Mouse (Mus musculus) limb, embryonic 13.5 days (tissue): Measurements from ENCODE around the gene Ankrd2. TPM values are rescaled to one million over a fixed set of nuclear protein-coding genes. Genes with fewer than 3 reads are reported as not detected.

Experiments
- ATAC-seq: fragments of 200-750 bp; cut with Nextera tagmentation; 2 replicates; pipeline ENCODE4 v1.8.0; 2017; ENCODE audit warnings: low read depth, moderate number of reproducible peaks, moderate TSS enrichment; ENCODE audit not compliant: low FRiP score
- H3K27ac ChIP-seq: fragments of 300-500 bp; sonication (generic); 2 replicates; pipeline ENCODE4 v1.5.1; 2015; ENCODE audit warnings: inconsistent platforms, mild to moderate bottlenecking, moderate library complexity
- H3K27me3 ChIP-seq: fragments of 300-500 bp; sonication (generic); 2 replicates; pipeline ENCODE4 v1.6.1; 2015; ENCODE audit warnings: mild to moderate bottlenecking, inconsistent platforms
- H3K36me3 ChIP-seq: fragments of 300-500 bp; sonication (generic); 2 replicates; pipeline ENCODE4 v1.6.1; 2015; ENCODE audit warnings: inconsistent platforms, mild to moderate bottlenecking, moderate library complexity
- H3K4me1 ChIP-seq: fragments of 300-500 bp; sonication (generic); 2 replicates; pipeline ENCODE4 v1.6.1; 2015; ENCODE audit warnings: inconsistent platforms
- H3K4me2 ChIP-seq: fragments of 300-500 bp; sonication (generic); replicated peaks from 2 replicates; pipeline ENCODE4 v1.6.1; 2015; ENCODE audit warnings: inconsistent platforms, mild to moderate bottlenecking, moderate library complexity
- H3K4me3 ChIP-seq: fragments of 300-500 bp; sonication (generic); 2 replicates; pipeline ENCODE4 v1.5.1; 2015; ENCODE audit warnings: moderate library complexity, mild to moderate bottlenecking, inconsistent platforms
- H3K9ac ChIP-seq: fragments of 300-500 bp; sonication (generic); 2 replicates; pipeline ENCODE4 v1.6.1; 2015; ENCODE audit warnings: mild to moderate bottlenecking, inconsistent platforms
- H3K9me3 ChIP-seq: fragments of 300-500 bp; sonication (generic); 2 replicates; pipeline ENCODE4 v1.6.1; 2016; ENCODE audit warnings: inconsistent platforms
- WGBS: fragments of 180-500 bp; shearing (Covaris S2); methylation state at CpG from one replicate; pipeline ENCODE4 v1.1.7; 2015; 5-methylcytosine and 5-hydroxymethylcytosine counted together
- polyA plus RNA-seq: library from polyadenylated mRNA; unstranded; fragments of >200 nt; fragmentation: Nextera tagmentation; extraction: Ambion mirVana; gene quantifications from 2 replicates; pipeline ENCODE4 v1.2.1, GENCODE M21; 2015

Ankrd2 gene
- polyA plus RNA-seq, 1 experiment from 2014 or later, result 0.22 TPM

GRCm38 (mm10) chr19:42085690-42086089, 49.9 kb downstream of the Ankrd2 start:
- Histone ChIP-seq H3K9me3 (no peaks in the 10 kb centered on the region), H3K27me3 (no peaks in the 10 kb centered on the region), H3K36me3 (no peaks in the 10 kb centered on the region), H3K4me1 (peaks cover 13% of the 10 kb centered on the region), H3K9ac (peak overlapping the region; percentile 77), H3K27ac (no peak overlapping the region), H3K4me3 (peak overlapping the region; percentile 77), H3K4me2 (peak overlapping the region; percentile 84)
- ATAC-seq, result no peak
- 7% methylated on average over 10 of the region's 10 CpGs for WGBS

GRCm38 (mm10) chr19:42086166-42086565, 50.4 kb downstream of the Ankrd2 start, which contains the start of gene Morn4:
TSS of gene Morn4 (minus strand) at chr19:42086357.
- ATAC-seq, result peak; percentile 79
- Histone ChIP-seq H3K4me1 (peaks cover 17% of the 10 kb centered on the region), H3K27ac (no peak within 1 kb of the TSS), H3K36me3 (no peaks in the 10 kb centered on the region), H3K9ac (peak within 1 kb of the TSS; percentile 77), H3K4me3 (peak within 1 kb of the TSS; percentile 77), H3K9me3 (no peaks in the 10 kb centered on the region), H3K27me3 (no peaks in the 10 kb centered on the region), H3K4me2 (peak within 1 kb of the TSS; percentile 84)
- 0% methylated on average over 21 of the region's 21 CpGs for WGBS

DNA sequence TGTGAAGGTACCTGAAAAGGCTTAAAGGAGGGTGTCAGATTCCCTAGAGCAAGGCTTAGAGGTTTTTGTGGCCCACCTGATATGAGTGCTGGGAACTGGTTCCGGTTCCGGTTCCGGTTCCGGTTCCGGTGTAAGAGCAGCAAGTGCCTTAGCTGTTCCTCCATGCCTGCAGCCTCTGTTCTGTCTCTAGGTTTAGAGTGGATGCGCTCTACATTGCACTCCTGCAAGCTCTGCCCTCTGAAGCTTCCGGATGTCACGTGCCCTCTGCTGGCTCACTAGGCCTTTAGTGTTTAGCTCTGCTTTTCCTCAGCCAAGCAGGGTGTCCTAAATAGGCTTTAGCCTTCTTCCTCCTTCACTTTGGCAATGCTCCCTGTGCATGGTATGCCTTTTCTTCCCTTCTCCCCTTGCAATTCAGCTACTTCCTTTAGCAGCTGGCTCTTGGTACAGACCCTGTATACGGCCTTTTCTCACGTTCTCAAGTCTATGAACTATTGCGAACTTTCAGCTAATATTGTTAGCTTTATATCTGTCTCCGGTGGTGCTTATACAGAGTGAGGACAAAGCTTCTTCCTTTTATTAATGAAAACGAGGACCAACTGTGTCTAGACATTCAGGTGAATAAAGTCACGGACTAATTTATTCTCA, 53.4 kb downstream of the Ankrd2 start:
- Histone ChIP-seq H3K4me2 (peak overlapping the region; percentile 86), H3K27me3 (no peaks in the 10 kb centered on the region), H3K27ac (peak overlapping the region; percentile 78; the same call in 1 of the 2 replicates), H3K4me1 (peaks cover 26% of the 10 kb centered on the region), H3K4me3 (peak overlapping the region; percentile 91), H3K36me3 (peaks cover 9% of the 10 kb centered on the region; the same call in 1 of the 2 replicates), H3K9ac (0 out of 2 replicates have a peak overlapping the region, but pooled peaks have one; percentile 52), H3K9me3 (no peaks in the 10 kb centered on the region)
- WGBS, result 25% methylated on average over 14 of the region's 14 CpGs
- ATAC-seq, result no peak

DNA sequence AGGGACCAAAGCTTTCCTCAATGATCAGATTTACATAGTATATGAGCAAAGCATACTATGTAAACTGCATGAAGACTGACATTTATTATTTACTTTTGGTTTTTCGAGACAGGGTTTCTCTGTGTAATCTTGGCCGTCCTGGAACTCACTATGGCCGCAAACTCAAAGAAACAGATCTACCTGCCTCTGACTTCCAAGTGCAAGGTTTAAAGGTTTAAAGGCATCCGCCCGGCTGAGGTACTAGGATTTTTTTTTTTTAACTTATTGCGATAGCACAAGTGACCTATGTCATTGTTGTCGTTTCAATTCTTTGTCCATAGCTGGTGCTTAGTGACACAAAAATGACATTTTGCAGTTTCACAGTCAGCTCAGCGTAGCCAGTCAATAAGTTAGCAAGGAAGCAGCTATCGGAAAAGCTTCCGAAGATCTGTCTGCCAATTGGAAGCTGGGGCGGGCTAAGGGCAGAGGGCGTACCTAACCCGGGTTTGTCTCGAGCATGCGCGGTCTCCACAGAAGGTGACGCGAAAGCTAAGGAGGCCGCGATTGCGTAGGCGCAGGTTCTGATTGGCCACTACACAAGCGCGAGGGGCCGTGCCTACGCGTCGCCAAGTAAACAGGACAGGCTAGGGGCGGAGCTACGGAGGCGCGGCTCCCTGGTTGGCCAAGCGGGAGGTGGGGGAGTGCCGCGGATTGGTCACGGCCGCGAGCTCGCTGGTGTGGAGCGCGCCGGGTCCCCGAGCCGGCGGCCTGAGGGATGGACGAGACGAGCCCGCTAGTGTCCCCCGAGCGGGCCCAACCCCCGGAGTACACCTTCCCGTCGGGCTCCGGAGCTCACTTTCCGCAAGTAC, 54.2 kb downstream of the Ankrd2 start, which contains the start of gene Pi4k2a:
Gene Pi4k2a (plus strand): TSS at position 723 of the 848 bp plus-strand sequence.
- Histone ChIP-seq H3K27me3 (no peaks in the 10 kb centered on the region), H3K4me3 (peak within 1 kb of the TSS; percentile 91)
- ATAC-seq, result peak; percentile 98

GRCm38 (mm10) chr19:42090637-42091141, 54.9 kb downstream of the Ankrd2 start:
- Histone ChIP-seq H3K4me1 (peaks cover 25% of the 10 kb centered on the region), H3K27me3 (no peaks in the 10 kb centered on the region), H3K9me3 (no peaks in the 10 kb centered on the region), H3K9ac (peak overlapping the region; percentile 91), H3K36me3 (peaks cover 18% of the 10 kb centered on the region), H3K4me3 (peak overlapping the region; percentile 91), H3K27ac (peak overlapping the region; percentile 86), H3K4me2 (peak overlapping the region; percentile 86)
- under 1% methylated on average over 52 of the region's 52 CpGs for WGBS
- ATAC-seq, result peak; percentile 78

More for the DNA sequence above, 54.2 kb downstream of the Ankrd2 start, which contains the start of gene Pi4k2a:
- Histone ChIP-seq H3K4me1 (peaks cover 29% of the 10 kb centered on the region), H3K9ac (peak within 1 kb of the TSS; percentile 91), H3K27ac (peak within 1 kb of the TSS; percentile 86), H3K36me3 (peaks cover 15% of the 10 kb centered on the region), H3K4me2 (peak within 1 kb of the TSS; percentile 86), H3K9me3 (no peaks in the 10 kb centered on the region)
- under 1% methylated on average over 55 of the region's 55 CpGs for WGBS

Other genes starting within 250 kb of the Ankrd2 start
- 21.6 and 23.1 TPM in 2 replicates for gene Arhgap19, start 234.0 kb upstream of the Ankrd2 start, polyA plus RNA-seq
- 6.0 and 6.1 TPM in 2 replicates for gene Frat1, start 206.0 kb upstream of the Ankrd2 start, polyA plus RNA-seq
- 2.8 and 3.1 TPM in 2 replicates for gene Frat2, start 187.9 kb upstream of the Ankrd2 start, polyA plus RNA-seq
- gene Rrp12, start 139.8 kb upstream of the Ankrd2 start, polyA plus RNA-seq, result 17.4 and 19.6 TPM in 2 replicates
- gene Pgam1, start 124.1 kb upstream of the Ankrd2 start, polyA plus RNA-seq, result 559 and 595 TPM in 2 replicates
- gene Exosc1, start 102.6 kb upstream of the Ankrd2 start, polyA plus RNA-seq, result 82.5 and 86.4 TPM in 2 replicates
- gene Zdhhc16, start 102.5 kb upstream of the Ankrd2 start, polyA plus RNA-seq, result 98.7 and 99.3 TPM in 2 replicates
- gene Mms19, start 54.8 kb upstream of the Ankrd2 start, polyA plus RNA-seq, result 40.1 and 43.9 TPM in 2 replicates
- gene Ubtd1, start 54.2 kb upstream of the Ankrd2 start, polyA plus RNA-seq, result 23.4 and 23.8 TPM in 2 replicates
- 1.6 and 1.7 TPM in 2 replicates for gene Hoga1, start 9.6 kb downstream of the Ankrd2 start, polyA plus RNA-seq
- 0.17 TPM in 1 of 2 replicates, not detected in the other for gene 4933411K16Rik, start 16.2 kb downstream of the Ankrd2 start, polyA plus RNA-seq
- gene Morn4, start 50.4 kb downstream of the Ankrd2 start, polyA plus RNA-seq, result 32.1 and 34.5 TPM in 2 replicates
- gene Pi4k2a, start 54.5 kb downstream of the Ankrd2 start, polyA plus RNA-seq, result 29.0 and 29.6 TPM in 2 replicates
- gene Avpi1, start 93.1 kb downstream of the Ankrd2 start, polyA plus RNA-seq, result 28.7 and 33.6 TPM in 2 replicates
- 11.5 and 11.6 TPM in 2 replicates for gene Marveld1, start 111.4 kb downstream of the Ankrd2 start, polyA plus RNA-seq
- gene Zfyve27, start 128.0 kb downstream of the Ankrd2 start, polyA plus RNA-seq, result 27.9 and 29.3 TPM in 2 replicates
- 1.8 and 2.4 TPM in 2 replicates for gene Sfrp5, start 166.3 kb downstream of the Ankrd2 start, polyA plus RNA-seq
- 0.05 and 0.23 TPM in 2 replicates for gene Golga7b, start 211.6 kb downstream of the Ankrd2 start, polyA plus RNA-seq